Comparison of ENCODE assay signal across 8 mouse cellular contexts in genomic region chr2:131186343-131186742, GRCm38 (mm10). TPM values are rescaled to one million over a fixed set of nuclear protein-coding genes. Genes with fewer than 3 reads are reported as not detected.
DNase-seq lines count a peak whose midpoint lies in the region; ATAC-seq and TF ChIP-seq lines count a peak whose summit lies in the region.

No protein-coding gene starts in this region.

- peak overlapping the region; percentile 86 for H3K27ac ChIP-seq in heart, embryonic 12.5 days (ENCODE audit: poor library complexity, severe bottlenecking)
- peak overlapping the region; percentile 87 for H3K27ac ChIP-seq in heart, postnatal 0 days (ENCODE audit: low read depth)
- peak overlapping the region; percentile 85 for H3K27ac ChIP-seq in liver, postnatal 0 days (ENCODE audit: low read depth)

- H3K36me3 ChIP-seq in heart, embryonic 12.5 days = peaks cover 11% of the 10 kb centered on the region; the same call in 1 of the 2 replicates
- peaks cover 13% of the 10 kb centered on the region for H3K36me3 ChIP-seq in G1E (replicated peaks)
- peaks cover 20% of the 10 kb centered on the region; the same call in 1 of the 2 replicates for H3K36me3 ChIP-seq in heart, postnatal 0 days (replicated peaks; ENCODE audit: control insufficient read depth, insufficient read depth, low read length)
- H3K36me3 ChIP-seq in liver, postnatal 0 days (replicated peaks; ENCODE audit: insufficient read depth, low read length) = peaks cover 25% of the 10 kb centered on the region

- H3K4me2 ChIP-seq in heart, embryonic 12.5 days = peak overlapping the region; percentile 76
- peak overlapping the region; percentile 90 for H3K4me2 ChIP-seq in heart, postnatal 0 days (ENCODE audit: low read depth, low read length)
- H3K4me2 ChIP-seq in liver, postnatal 0 days (ENCODE audit: low read depth, low read length) = peak overlapping the region; percentile 86

- H3K27me3 ChIP-seq in heart, embryonic 12.5 days (replicated peaks) = no peaks in the 10 kb centered on the region
- H3K27me3 ChIP-seq in G1E (ENCODE audit: insufficient read depth, low read length) = peaks cover 6% of the 10 kb centered on the region; the same call in 1 of the 2 replicates
- no peaks in the 10 kb centered on the region for H3K27me3 ChIP-seq in heart, postnatal 0 days (ENCODE audit: control insufficient read depth, insufficient read depth, low read length)
- H3K27me3 ChIP-seq in liver, postnatal 0 days (ENCODE audit: insufficient read depth, low read length) = no peaks in the 10 kb centered on the region

- TF ChIP-seq EP300 in heart, postnatal 0 days (IDR thresholded peaks at IDR 0.05; ENCODE audit: low read depth) = no peak
- TF ChIP-seq EP300 in liver, postnatal 0 days (IDR thresholded peaks at IDR 0.05; ENCODE audit: low read depth) = no peak

- H3K4me3 ChIP-seq in heart, embryonic 12.5 days = peak overlapping the region; percentile 59
- H3K4me3 ChIP-seq in G1E (ENCODE audit: low read depth, low read length) = peak overlapping the region; percentile 78
- peak overlapping the region; percentile 76 for H3K4me3 ChIP-seq in heart, postnatal 0 days (ENCODE audit: low read depth, low read length)
- H3K4me3 ChIP-seq in liver, postnatal 0 days (ENCODE audit: low read depth, low read length) = peak overlapping the region; percentile 74

- no peak for TF ChIP-seq CTCF in G1E (IDR thresholded peaks at IDR 0.05; ENCODE audit: low read depth, low read length)
- TF ChIP-seq CTCF in heart, postnatal 0 days (IDR thresholded peaks at IDR 0.05; ENCODE audit: low read depth) = no peak
- no peak for TF ChIP-seq CTCF in liver, postnatal 0 days (IDR thresholded peaks at IDR 0.05; ENCODE audit: low read depth)

- H3K9ac ChIP-seq in heart, embryonic 12.5 days = peak overlapping the region; percentile 74
- peak overlapping the region; percentile 54 for H3K9ac ChIP-seq in heart, postnatal 0 days (replicated peaks; ENCODE audit: low read depth, low read length)
- peak overlapping the region; percentile 78 for H3K9ac ChIP-seq in liver, postnatal 0 days (replicated peaks)

- peaks cover 40% of the 10 kb centered on the region for H3K4me1 ChIP-seq in heart, embryonic 12.5 days (replicated peaks)
- peaks cover 50% of the 10 kb centered on the region for H3K4me1 ChIP-seq in G1E (ENCODE audit: insufficient read depth, low read depth, low read length)
- peaks cover 10% of the 10 kb centered on the region for H3K4me1 ChIP-seq in heart, postnatal 0 days (ENCODE audit: control insufficient read depth, insufficient read depth)
- H3K4me1 ChIP-seq in liver, postnatal 0 days (ENCODE audit: insufficient read depth) = peaks cover 37% of the 10 kb centered on the region

- WGBS in heart, embryonic 12.5 days = 0% methylated on average over 14 of the region's 14 CpGs
- WGBS in heart, postnatal 0 days = 1% methylated on average over 14 of the region's 14 CpGs
- 3% methylated on average over 14 of the region's 14 CpGs for WGBS in liver, postnatal 0 days (ENCODE audit: insufficient replicate concordance)

- no peaks in the 10 kb centered on the region for H3K9me3 ChIP-seq in heart, embryonic 12.5 days (replicated peaks)
- H3K9me3 ChIP-seq in G1E (replicated peaks) = no peaks in the 10 kb centered on the region
- no peaks in the 10 kb centered on the region for H3K9me3 ChIP-seq in heart, postnatal 0 days (replicated peaks; ENCODE audit: control insufficient read depth, low read length)
- no peaks in the 10 kb centered on the region for H3K9me3 ChIP-seq in liver, postnatal 0 days (ENCODE audit: low read length)

- DNase-seq in heart, adult 8-10 months (ENCODE audit: low spot score) = no peak
- no peak for DNase-seq in G1E (ENCODE audit: low spot score)
- peak; percentile 83 for DNase-seq in heart, postnatal 0 days (ENCODE audit: low spot score)
- DNase-seq in liver, postnatal 0 days = no peak
- no peak for DNase-seq in right cerebral cortex, adult 2 months (ENCODE audit: low spot score in 2 of 2)
- DNase-seq in layer of hippocampus, adult 18-20 months (ENCODE audit: low spot score in 2 of 2) = no peak
- no peak for DNase-seq in kidney, postnatal 14 days

- ATAC-seq in heart, embryonic 12.5 days (ENCODE audit: insufficient number of reproducible peaks, low FRiP score) = peak; percentile 59
- no peak for ATAC-seq in G1E (ENCODE audit: extremely low read depth, insufficient number of reproducible peaks, low FRiP score, poor library complexity, severe bottlenecking)
- peak; percentile 80 for ATAC-seq in heart, postnatal 0 days (ENCODE audit: insufficient read depth, low read depth)
- ATAC-seq in liver, postnatal 0 days = peak; percentile 43

RNA-seq across cellular contexts. Expression of gene Cdc25b, which starts 0.4 kb away (rescaled TPM):
- polyA plus RNA-seq in heart, embryonic 12.5 days (2016; fragmentation: Nextera tagmentation; extraction: Ambion mirVana) = 38.7 and 39.1 TPM in 2 replicates
- 1 to 10 TPM; 4.3 to 4.9 (median 4.5) TPM for total RNA-seq in heart, adult 8-10 months (2022)
- total RNA-seq in G1E (2014; fragmentation: Nextera tagmentation) = 14.0 and 85.9 TPM in 2 replicates
- total RNA-seq in G1E (2017) = 12.6 and 14.2 TPM in 2 replicates
- 6.0 and 7.0 TPM in 2 replicates for polyA plus RNA-seq in G1E (2012)
- 15.3 and 31.9 TPM in 2 replicates for total RNA-seq in heart, postnatal 0 days (2014; rRNA removed; ENCODE audit: low replicate concordance)
- polyA plus RNA-seq in heart, postnatal 0 days (2015; fragmentation: Nextera tagmentation; extraction: Ambion mirVana) = 12.1 and 15.0 TPM in 2 replicates
- polyA plus RNA-seq in liver, postnatal 0 days (2015; fragmentation: Nextera tagmentation; extraction: Ambion mirVana) = 67.6 and 77.7 TPM in 2 replicates
- total RNA-seq in layer of hippocampus, adult 18-20 months (2021) = 10 to 100 TPM; 15.5 to 15.9 TPM

RNA-seq across cellular contexts. Expression of gene Spef1, which starts 0.7 kb away (rescaled TPM):
- polyA plus RNA-seq in heart, embryonic 12.5 days (2016; fragmentation: Nextera tagmentation; extraction: Ambion mirVana) = 1.2 and 1.3 TPM in 2 replicates
- 1 to 10 TPM; 4.4 to 6.2 (median 4.9) TPM for total RNA-seq in heart, adult 8-10 months (2022)
- total RNA-seq in G1E (2014; fragmentation: Nextera tagmentation) = 5.6 TPM in 1 of 2 replicates, not detected in the other
- total RNA-seq in G1E (2017) = 1.4 and 1.9 TPM in 2 replicates
- 0.75 and 0.78 TPM in 2 replicates for polyA plus RNA-seq in G1E (2012)
- total RNA-seq in heart, postnatal 0 days (2014; rRNA removed; ENCODE audit: low replicate concordance) = 5.2 and 5.9 TPM in 2 replicates
- polyA plus RNA-seq in heart, postnatal 0 days (2015; fragmentation: Nextera tagmentation; extraction: Ambion mirVana) = 0.97 and 1.2 TPM in 2 replicates
- polyA plus RNA-seq in liver, postnatal 0 days (2015; fragmentation: Nextera tagmentation; extraction: Ambion mirVana) = 0.59 and 0.65 TPM in 2 replicates
- total RNA-seq in layer of hippocampus, adult 18-20 months (2021) = 1 to 10 TPM; 7.2 to 9.0 TPM

RNA-seq across cellular contexts. Expression of gene Cenpb, which starts 6.5 kb away (rescaled TPM):
- 6.9 and 7.2 TPM in 2 replicates for polyA plus RNA-seq in heart, embryonic 12.5 days (2016; fragmentation: Nextera tagmentation; extraction: Ambion mirVana)
- 10 to 100 TPM; 89.5 to 93.4 (median 90.3) TPM for total RNA-seq in heart, adult 8-10 months (2022)
- total RNA-seq in G1E (2014; fragmentation: Nextera tagmentation) (4.5 and 5.6 TPM in 2 replicates), G1E (2017) (7.4 and 8.6 TPM in 2 replicates)
- 29.5 and 35.4 TPM in 2 replicates for polyA plus RNA-seq in G1E (2012)
- 62.9 and 84.8 TPM in 2 replicates for total RNA-seq in heart, postnatal 0 days (2014; rRNA removed; ENCODE audit: low replicate concordance)
- 7.1 and 7.8 TPM in 2 replicates for polyA plus RNA-seq in heart, postnatal 0 days (2015; fragmentation: Nextera tagmentation; extraction: Ambion mirVana)
- polyA plus RNA-seq in liver, postnatal 0 days (2015; fragmentation: Nextera tagmentation; extraction: Ambion mirVana) = 4.2 and 4.8 TPM in 2 replicates
- total RNA-seq in layer of hippocampus, adult 18-20 months (2021) = 10 to 100 TPM; 70.4 to 73.5 TPM

RNA-seq across cellular contexts. Expression of gene Ap5s1, which starts 20.5 kb away (rescaled TPM):
- 30.1 and 32.0 TPM in 2 replicates for polyA plus RNA-seq in heart, embryonic 12.5 days (2016; fragmentation: Nextera tagmentation; extraction: Ambion mirVana)
- 10 to 100 TPM; 31.8 to 42.6 (median 37.9) TPM for total RNA-seq in heart, adult 8-10 months (2022)
- total RNA-seq in G1E (2014; fragmentation: Nextera tagmentation) (5.1 and 31.3 TPM in 2 replicates), G1E (2017) (5.1 and 5.2 TPM in 2 replicates)
- polyA plus RNA-seq in G1E (2012) = 3.3 and 8.4 TPM in 2 replicates
- total RNA-seq in heart, postnatal 0 days (2014; rRNA removed; ENCODE audit: low replicate concordance) = 95.1 and 107 TPM in 2 replicates
- 63.6 and 65.5 TPM in 2 replicates for polyA plus RNA-seq in heart, postnatal 0 days (2015; fragmentation: Nextera tagmentation; extraction: Ambion mirVana)
- 19.5 TPM in 2 replicates for polyA plus RNA-seq in liver, postnatal 0 days (2015; fragmentation: Nextera tagmentation; extraction: Ambion mirVana)
- total RNA-seq in layer of hippocampus, adult 18-20 months (2021) = 10 to 100 TPM; 22.1 to 24.4 TPM

RNA-seq across cellular contexts. Expression of gene 1700037H04Rik, which starts 26.5 kb away (rescaled TPM):
- polyA plus RNA-seq in heart, embryonic 12.5 days (2016; fragmentation: Nextera tagmentation; extraction: Ambion mirVana) = 69.2 and 69.6 TPM in 2 replicates
- 10 to 100 TPM in 3 of 4 experiments, 1 to 10 TPM in 1; 9.7 to 12.1 (median 10.5) TPM for total RNA-seq in heart, adult 8-10 months (2022)
- total RNA-seq in G1E (2014; fragmentation: Nextera tagmentation) (81.9 and 98.7 TPM in 2 replicates), G1E (2017) (28.1 and 30.2 TPM in 2 replicates)
- polyA plus RNA-seq in G1E (2012) = 155 and 173 TPM in 2 replicates
- total RNA-seq in heart, postnatal 0 days (2014; rRNA removed; ENCODE audit: low replicate concordance) = 48.3 and 88.8 TPM in 2 replicates
- polyA plus RNA-seq in heart, postnatal 0 days (2015; fragmentation: Nextera tagmentation; extraction: Ambion mirVana) = 35.9 and 39.7 TPM in 2 replicates
- 58.1 and 61.6 TPM in 2 replicates for polyA plus RNA-seq in liver, postnatal 0 days (2015; fragmentation: Nextera tagmentation; extraction: Ambion mirVana)
- 10 to 100 TPM; 57.7 to 60.0 TPM for total RNA-seq in layer of hippocampus, adult 18-20 months (2021)
